Comparison of ENCODE assay signal across 8 mouse cellular contexts in genomic region chr5:104460856-104461255, GRCm38 (mm10). TPM values are rescaled to one million over a fixed set of nuclear protein-coding genes. Genes with fewer than 3 reads are reported as not detected.
DNase-seq lines count a peak whose midpoint lies in the region; ATAC-seq lines count a peak whose summit lies in the region.

No protein-coding gene starts in this region.

- peak overlapping the region; percentile 65 for H3K4me2 ChIP-seq in forebrain, embryonic 12.5 days
- peak overlapping the region; percentile 79 for H3K4me2 ChIP-seq in intestine, embryonic 15.5 days (replicated peaks)

- peak overlapping the region; percentile 77 for H3K4me3 ChIP-seq in forebrain, embryonic 12.5 days (replicated peaks)
- peak overlapping the region; percentile 98 for H3K4me3 ChIP-seq in intestine, embryonic 15.5 days (replicated peaks)
- peak overlapping the region; percentile 65 for H3K4me3 ChIP-seq in midbrain, embryonic 10.5 days

- 58% methylated on average over 7 of the region's 7 CpGs for WGBS in forebrain, embryonic 12.5 days
- 29% methylated on average over 6 of the region's 7 CpGs for WGBS in intestine, embryonic 15.5 days
- WGBS in midbrain, embryonic 10.5 days = 78% methylated on average over 6 of the region's 7 CpGs

- H3K9me3 ChIP-seq in forebrain, embryonic 12.5 days = no peaks in the 10 kb centered on the region
- H3K9me3 ChIP-seq in intestine, embryonic 15.5 days = no peaks in the 10 kb centered on the region
- peaks cover 14% of the 10 kb centered on the region for H3K9me3 ChIP-seq in midbrain, embryonic 10.5 days (replicated peaks)

- peaks cover 19% of the 10 kb centered on the region for H3K4me1 ChIP-seq in forebrain, embryonic 12.5 days
- peaks cover 4% of the 10 kb centered on the region; the same call in 1 of the 2 replicates for H3K4me1 ChIP-seq in intestine, embryonic 15.5 days (replicated peaks)
- H3K4me1 ChIP-seq in midbrain, embryonic 10.5 days = peaks cover 27% of the 10 kb centered on the region

- no peak for ATAC-seq in forebrain, embryonic 12.5 days (ENCODE audit: low FRiP score)
- ATAC-seq in intestine, embryonic 15.5 days = no peak
- no peak for ATAC-seq in inflammation-experienced regulatory T-cells, adult 6 months

- peak; percentile 37 for DNase-seq in gastrocnemius, adult 18-20 months (ENCODE audit: low spot score)
- DNase-seq in gastrocnemius, adult 8-10 months (ENCODE audit: low spot score in 2 of 2) = no peak
- DNase-seq in midbrain, embryonic 10.5 days (ENCODE audit: low spot score) = no peak
- DNase-seq in frontal cortex, postnatal 36 days (ENCODE audit: low spot score in 2 of 2) = no peak
- no peak for DNase-seq in right cerebral cortex, postnatal 14 days

- H3K9ac ChIP-seq in forebrain, embryonic 12.5 days = peak overlapping the region; percentile 92; the same call in 1 of the 2 replicates
- H3K9ac ChIP-seq in intestine, embryonic 15.5 days = no peak overlapping the region

- H3K27ac ChIP-seq in forebrain, embryonic 12.5 days = no peak overlapping the region
- no peak overlapping the region for H3K27ac ChIP-seq in intestine, embryonic 15.5 days
- H3K27ac ChIP-seq in midbrain, embryonic 10.5 days (replicated peaks) = no peak overlapping the region

- peaks cover 19% of the 10 kb centered on the region for H3K36me3 ChIP-seq in forebrain, embryonic 12.5 days (replicated peaks)
- H3K36me3 ChIP-seq in intestine, embryonic 15.5 days = 0 out of 2 replicates have a peak, but pooled peaks cover 3% of the 10 kb centered on the region
- H3K36me3 ChIP-seq in midbrain, embryonic 10.5 days = peaks cover 46% of the 10 kb centered on the region

- H3K27me3 ChIP-seq in forebrain, embryonic 12.5 days = no peaks in the 10 kb centered on the region
- no peaks in the 10 kb centered on the region for H3K27me3 ChIP-seq in intestine, embryonic 15.5 days (replicated peaks)
- H3K27me3 ChIP-seq in midbrain, embryonic 10.5 days (ENCODE audit: low read depth, poor library complexity, severe bottlenecking) = no peaks in the 10 kb centered on the region

RNA-seq across cellular contexts. Expression of gene Pkd2, which starts 1.6 kb away (rescaled TPM):
- 10 to 100 TPM in 1 of 2 experiments, 1 to 10 TPM in 1; 6.5 to 10.9 TPM for total RNA-seq in gastrocnemius, adult 18-20 months (2021)
- 1 to 10 TPM; 6.1 to 9.3 (median 7.6) TPM for total RNA-seq in gastrocnemius, adult 8-10 months (2022)
- polyA plus RNA-seq in forebrain, embryonic 12.5 days (2016; fragmentation: Nextera tagmentation; extraction: Ambion mirVana) = 12.5 and 14.4 TPM in 2 replicates
- 11.2 and 11.8 TPM in 2 replicates for polyA plus RNA-seq in intestine, embryonic 15.5 days (2015; fragmentation: Nextera tagmentation; extraction: Ambion mirVana)
- polyA plus RNA-seq in midbrain, embryonic 10.5 days (2016; fragmentation: Nextera tagmentation; extraction: Ambion mirVana) = 7.1 and 8.5 TPM in 2 replicates
- polyA plus RNA-seq in inflammation-experienced regulatory T-cells, adult 6 months (2017; shearing (Covaris generic)) = under 1 TPM in 1 of 3 experiments, not detected in 2; 0.18 TPM

RNA-seq across cellular contexts. Expression of gene Spp1, which starts 25.9 kb away (rescaled TPM):
- total RNA-seq in gastrocnemius, adult 18-20 months (2021) = 1 to 10 TPM; 1.9 to 4.2 TPM
- 1 to 10 TPM in 3 of 4 experiments, under 1 TPM in 1; 0.75 to 4.6 (median 2.4) TPM for total RNA-seq in gastrocnemius, adult 8-10 months (2022)
- polyA plus RNA-seq in forebrain, embryonic 12.5 days (2016; fragmentation: Nextera tagmentation; extraction: Ambion mirVana) = 2.2 and 3.8 TPM in 2 replicates
- polyA plus RNA-seq in intestine, embryonic 15.5 days (2015; fragmentation: Nextera tagmentation; extraction: Ambion mirVana) = 78.0 and 101 TPM in 2 replicates
- polyA plus RNA-seq in midbrain, embryonic 10.5 days (2016; fragmentation: Nextera tagmentation; extraction: Ambion mirVana) = 2.9 and 4.0 TPM in 2 replicates
- polyA plus RNA-seq in inflammation-experienced regulatory T-cells, adult 6 months (2017; shearing (Covaris generic)) = 1 to 10 TPM; 1.7 to 8.4 (median 2.4) TPM

RNA-seq across cellular contexts. Expression of gene BC005561, which starts 47.3 kb away (rescaled TPM):
- 1 to 10 TPM; 3.4 to 3.7 TPM for total RNA-seq in gastrocnemius, adult 18-20 months (2021)
- 1 to 10 TPM; 2.7 to 3.5 (median 3.3) TPM for total RNA-seq in gastrocnemius, adult 8-10 months (2022)
- polyA plus RNA-seq in forebrain, embryonic 12.5 days (2016; fragmentation: Nextera tagmentation; extraction: Ambion mirVana) = 17.2 and 17.5 TPM in 2 replicates
- polyA plus RNA-seq in intestine, embryonic 15.5 days (2015; fragmentation: Nextera tagmentation; extraction: Ambion mirVana) = 9.1 and 9.4 TPM in 2 replicates
- polyA plus RNA-seq in midbrain, embryonic 10.5 days (2016; fragmentation: Nextera tagmentation; extraction: Ambion mirVana) = 14.0 and 14.1 TPM in 2 replicates
- 1 to 10 TPM; 2.1 to 3.7 (median 2.9) TPM for polyA plus RNA-seq in inflammation-experienced regulatory T-cells, adult 6 months (2017; shearing (Covaris generic))
